Mouse (Mus musculus) stomach, embryonic 16.5 days (tissue): ENCODE measurements at regions not wholly inside any gene's neighbourhood (a gene's known extent, or its start where the extent isn't known, plus 50 kb on each side); places are given as distances from the start of the nearest gene placed in this dataset.

ENCODE experiments used
- ATAC-seq: fragments of 200-750 bp; cut with Nextera tagmentation; 2 replicates; pipeline ENCODE4 v1.8.0; 2017; ENCODE audit warnings: moderate number of reproducible peaks, moderate TSS enrichment; ENCODE audit not compliant: insufficient read depth, low FRiP score
- H3K27ac ChIP-seq: fragments of 300-500 bp; sonication (generic); 2 replicates; pipeline ENCODE4 v1.5.1; 2014; ENCODE audit warnings: low read length
- H3K27me3 ChIP-seq: fragments of 300-500 bp; sonication (generic); 2 replicates; pipeline ENCODE4 v1.6.1; 2014; ENCODE audit warnings: low read length, control low read depth, mixed read lengths; ENCODE audit not compliant: control insufficient read depth, insufficient read depth
- H3K36me3 ChIP-seq: fragments of 300-500 bp; sonication (generic); 2 replicates; pipeline ENCODE4 v1.6.1; 2014; ENCODE audit warnings: low read length; ENCODE audit not compliant: control insufficient read depth, insufficient read depth
- H3K4me1 ChIP-seq: fragments of 300-500 bp; sonication (generic); 2 replicates; pipeline ENCODE4 v1.6.1; 2014; ENCODE audit warnings: low read length, control low read depth, mixed read lengths; ENCODE audit not compliant: control insufficient read depth, insufficient read depth
- H3K4me2 ChIP-seq: fragments of 300-500 bp; sonication (generic); 2 replicates; pipeline ENCODE4 v1.6.1; 2014; ENCODE audit warnings: low read depth, low read length, mixed read lengths
- H3K4me3 ChIP-seq: fragments of 300-500 bp; sonication (generic); replicated peaks from 2 replicates; pipeline ENCODE4 v1.5.1; 2014; ENCODE audit warnings: mild to moderate bottlenecking, low read length
- H3K9ac ChIP-seq: fragments of 300-500 bp; sonication (generic); 2 replicates; pipeline ENCODE4 v1.6.1; 2014; ENCODE audit warnings: low read length
- H3K9me3 ChIP-seq: fragments of 300-500 bp; sonication (generic); replicated peaks from 2 replicates; pipeline ENCODE4 v1.6.1; 2016; ENCODE audit warnings: low read length, control low read depth; ENCODE audit not compliant: control insufficient read depth
- WGBS: fragments of 180-500 bp; shearing (Covaris S2); extraction: QIAGEN DNeasy Blood & Tissue Kit; methylation state at CpG from one replicate; pipeline ENCODE4 v1.1.7; 2014; 5-methylcytosine and 5-hydroxymethylcytosine counted together

DNA sequence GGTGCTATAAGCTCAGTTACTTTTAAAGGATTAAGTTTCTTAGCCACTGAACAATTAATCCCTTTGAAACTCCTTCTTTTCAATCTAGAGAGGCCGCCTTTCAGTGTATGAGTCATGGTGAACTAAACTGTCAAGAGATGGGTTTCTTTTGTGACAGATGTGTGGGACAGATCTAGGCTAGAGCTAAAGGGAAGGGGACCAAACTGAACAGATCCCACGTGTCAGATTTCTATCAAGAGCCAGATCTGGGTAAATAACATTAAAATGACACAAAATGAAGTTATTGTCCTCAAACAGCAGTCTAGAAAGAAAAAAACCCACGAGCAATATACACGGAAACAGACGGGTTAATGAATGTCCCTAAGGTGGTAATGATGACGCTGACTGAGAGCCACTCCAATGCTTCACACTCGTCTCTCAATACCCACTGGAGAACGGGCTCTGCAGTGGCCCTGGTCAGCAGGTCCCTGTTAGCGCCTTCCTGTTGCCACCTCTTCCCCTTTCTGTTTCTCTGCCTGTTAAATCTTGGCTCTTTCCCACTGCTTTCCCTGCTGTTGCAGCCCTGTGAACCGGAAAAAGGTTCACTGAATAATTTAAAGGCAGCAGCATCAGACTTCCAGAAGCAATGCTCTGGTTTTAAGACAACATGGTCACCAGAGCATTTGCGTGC, 52.7 kb upstream of the Rab3gap2 start:
- H3K27ac ChIP-seq = peak overlapping the region; percentile 28; the same call in 1 of the 2 replicates
- no peaks in the 10 kb centered on the region for H3K27me3 ChIP-seq
- 58% methylated on average over 11 of the region's 11 CpGs for WGBS

DNA sequence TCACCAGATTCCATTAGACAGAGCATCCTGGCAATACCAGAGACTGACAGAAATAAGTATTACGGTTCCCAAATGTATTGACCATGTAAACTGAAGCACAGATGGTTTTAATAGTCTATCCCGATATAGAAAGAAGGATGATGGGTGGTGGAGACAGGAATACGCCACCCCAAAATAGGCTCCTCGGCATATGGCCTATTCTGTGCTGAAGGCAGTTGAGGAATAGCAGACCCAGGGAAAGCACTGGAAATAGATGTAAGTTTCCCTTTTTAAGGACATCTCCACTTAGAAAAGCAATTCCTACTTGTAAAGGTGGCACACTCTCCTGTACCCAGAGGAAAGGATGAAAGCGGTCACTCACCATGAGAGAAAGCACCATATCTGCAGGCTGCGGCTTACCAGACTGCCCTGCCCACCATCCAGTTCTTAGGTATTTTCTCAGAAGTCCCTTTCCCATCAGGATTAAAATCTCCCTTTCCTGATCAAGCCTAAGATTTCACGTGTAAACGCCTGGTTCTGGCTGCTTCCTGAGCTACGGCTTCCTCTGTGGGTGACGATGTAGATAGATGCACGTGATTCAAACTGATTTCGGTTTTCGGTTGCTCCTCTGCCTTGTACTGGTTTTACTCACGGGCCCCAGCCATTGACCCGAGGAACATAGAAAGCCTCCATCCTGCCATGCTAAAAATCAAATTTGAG, 53.3 kb upstream of the Rab3gap2 start:
- 79% methylated on average over 15 of the region's 15 CpGs for WGBS
- Histone ChIP-seq H3K4me2 (no peak overlapping the region), H3K9ac (no peak overlapping the region), H3K9me3 (no peaks in the 10 kb centered on the region), H3K4me3 (no peak overlapping the region), H3K27me3 (no peaks in the 10 kb centered on the region), H3K27ac (peak overlapping the region; percentile 49; the same call in 1 of the 2 replicates), H3K4me1 (0 out of 2 replicates have a peak, but pooled peaks cover 2% of the 10 kb centered on the region), H3K36me3 (no peaks in the 10 kb centered on the region)
- ATAC-seq = no peak

More for the DNA sequence above, 52.7 kb upstream of the Rab3gap2 start:
- no peak for ATAC-seq
- no peaks in the 10 kb centered on the region for H3K36me3 ChIP-seq
- H3K4me2 ChIP-seq = no peak overlapping the region
- H3K9me3 ChIP-seq = no peaks in the 10 kb centered on the region
- H3K4me1 ChIP-seq = 0 out of 2 replicates have a peak, but pooled peaks cover 2% of the 10 kb centered on the region
- no peak overlapping the region for H3K9ac ChIP-seq
- no peak overlapping the region for H3K4me3 ChIP-seq

DNA sequence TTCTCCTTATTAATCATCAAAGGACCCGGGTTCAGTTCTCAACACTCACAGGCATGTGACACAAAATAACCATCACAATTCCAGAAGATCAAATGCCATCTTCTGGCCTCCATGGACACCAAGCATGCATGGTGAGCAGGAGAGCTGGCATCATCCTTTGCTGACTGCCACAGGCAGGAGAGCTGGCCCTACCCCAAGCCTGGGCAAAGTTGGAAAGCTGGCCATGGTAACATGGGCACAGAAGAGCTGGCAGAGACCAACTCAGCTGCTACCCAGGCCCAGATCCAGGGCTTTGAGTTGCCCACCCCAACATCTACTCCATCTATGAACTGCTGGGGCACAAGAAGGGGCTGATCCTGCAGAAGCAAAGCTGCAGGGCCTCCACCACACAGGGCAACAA, 59.1 kb upstream of the Rab3gap2 start:
- Histone ChIP-seq H3K27ac (no peak overlapping the region), H3K27me3 (no peaks in the 10 kb centered on the region), H3K4me3 (no peak overlapping the region), H3K9ac (no peak overlapping the region), H3K36me3 (no peaks in the 10 kb centered on the region), H3K4me1 (0 out of 2 replicates have a peak, but pooled peaks cover 2% of the 10 kb centered on the region), H3K4me2 (no peak overlapping the region), H3K9me3 (no peaks in the 10 kb centered on the region)
- 77% methylated on average over 1 of the region's 1 CpGs for WGBS
- no peak for ATAC-seq

DNA sequence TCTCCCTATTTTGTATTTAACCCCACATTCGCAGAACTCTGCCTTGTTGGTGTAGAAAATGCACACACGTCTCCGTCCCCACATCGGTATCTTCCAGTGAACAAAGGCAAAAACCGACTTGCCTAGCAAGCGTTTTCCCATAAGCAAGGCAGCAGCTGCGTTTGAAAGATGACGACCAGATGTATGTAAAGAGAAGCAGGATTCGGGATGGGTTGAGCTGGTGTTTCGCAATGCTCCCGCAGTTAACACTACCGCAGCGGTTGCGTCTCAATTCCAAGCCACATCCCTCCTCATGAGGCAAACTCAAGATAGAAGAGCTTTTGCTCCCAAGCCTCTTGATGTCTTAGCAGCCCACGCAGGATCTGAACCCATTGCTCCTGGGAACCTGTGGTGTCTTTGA, 59.9 kb upstream of the Rab3gap2 start:
- no peak overlapping the region for H3K4me2 ChIP-seq
- H3K9me3 ChIP-seq = no peaks in the 10 kb centered on the region
- no peaks in the 10 kb centered on the region for H3K36me3 ChIP-seq
- H3K4me1 ChIP-seq = no peaks in the 10 kb centered on the region
- H3K4me3 ChIP-seq = no peak overlapping the region
- H3K9ac ChIP-seq = no peak overlapping the region
- H3K27ac ChIP-seq = no peak overlapping the region
- H3K27me3 ChIP-seq = no peaks in the 10 kb centered on the region
- 81% methylated on average over 15 of the region's 15 CpGs for WGBS
- no peak for ATAC-seq

DNA sequence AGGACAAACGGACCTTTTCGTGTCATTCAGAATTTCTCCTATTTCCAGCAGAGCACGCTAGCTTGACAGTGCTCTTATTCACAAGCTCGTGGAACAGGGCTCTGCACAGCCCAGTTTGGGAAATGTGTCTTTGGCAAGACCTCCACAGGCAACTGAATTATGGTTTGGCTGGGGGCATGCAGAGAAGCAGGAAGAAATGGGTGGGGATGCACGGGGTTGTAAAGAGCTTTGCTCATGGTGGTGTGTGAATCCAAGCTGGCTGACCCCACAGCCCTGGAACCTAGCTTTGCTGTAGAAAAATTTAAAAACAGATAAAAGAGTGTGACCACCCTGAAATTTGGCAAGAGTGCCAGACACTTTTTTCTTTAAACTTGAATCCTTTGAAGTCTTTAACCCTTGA, 63.6 kb upstream of the Rab3gap2 start:
- 68% methylated on average over 5 of the region's 5 CpGs for WGBS
- Histone ChIP-seq H3K27ac (no peak overlapping the region), H3K4me2 (no peak overlapping the region), H3K4me1 (no peaks in the 10 kb centered on the region), H3K9me3 (no peaks in the 10 kb centered on the region), H3K9ac (no peak overlapping the region), H3K27me3 (no peaks in the 10 kb centered on the region), H3K36me3 (no peaks in the 10 kb centered on the region), H3K4me3 (no peak overlapping the region)
- no peak for ATAC-seq

DNA sequence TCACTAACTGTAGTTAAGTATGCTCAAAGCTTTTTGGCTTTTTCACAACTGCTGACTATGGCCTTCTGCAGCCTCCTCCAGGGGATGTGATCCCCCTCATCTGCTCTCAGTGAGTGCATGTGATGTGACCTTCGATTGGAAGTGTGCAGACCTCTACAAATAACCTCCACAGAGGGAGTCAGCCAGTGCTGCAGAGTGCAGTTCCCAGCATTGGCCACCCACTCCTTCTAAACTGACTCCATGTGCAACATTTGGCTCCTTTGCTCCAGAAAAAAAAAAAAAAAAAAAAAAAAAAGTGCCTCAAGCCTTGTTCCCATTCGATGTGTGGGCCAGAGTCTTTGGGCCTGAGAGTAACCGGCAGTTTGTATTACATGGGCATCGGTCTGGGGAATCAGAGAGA, 75.7 kb upstream of the Rab3gap2 start:
- Histone ChIP-seq H3K27ac (no peak overlapping the region), H3K9ac (no peak overlapping the region), H3K4me1 (no peaks in the 10 kb centered on the region; the same call in 1 of the 2 replicates), H3K4me3 (no peak overlapping the region), H3K36me3 (no peaks in the 10 kb centered on the region), H3K27me3 (no peaks in the 10 kb centered on the region), H3K9me3 (no peaks in the 10 kb centered on the region), H3K4me2 (no peak overlapping the region)
- ATAC-seq = no peak
- 59% methylated on average over 4 of the region's 4 CpGs for WGBS

DNA sequence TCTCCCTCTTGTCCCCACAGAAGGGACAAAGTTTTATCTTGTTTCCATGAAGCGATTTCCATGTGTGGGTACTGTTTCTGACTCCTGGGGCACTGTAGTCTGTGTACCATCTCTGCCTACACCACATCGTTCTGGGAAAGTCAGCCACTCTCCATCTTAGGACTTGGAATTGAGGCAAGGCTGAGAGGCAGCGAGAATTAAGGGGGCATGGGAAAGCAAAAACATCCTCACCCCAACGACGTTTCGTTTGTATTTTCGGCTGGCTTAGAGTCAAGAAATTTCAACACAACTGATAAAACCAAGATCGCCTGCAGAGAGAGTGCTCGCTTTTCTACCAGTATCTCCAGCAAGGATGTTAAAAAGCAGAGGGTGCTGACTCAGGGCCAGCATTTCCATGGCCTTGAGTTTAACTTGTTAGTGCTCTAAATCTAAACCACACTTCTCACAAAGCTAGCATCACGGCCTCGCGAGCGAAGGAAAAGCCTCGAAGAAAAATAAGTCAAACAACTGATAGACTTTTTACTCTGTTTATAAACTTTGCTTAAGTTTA, 78.1 kb upstream of the Rab3gap2 start:
- Histone ChIP-seq H3K27me3 (no peaks in the 10 kb centered on the region), H3K27ac (no peak overlapping the region), H3K4me2 (no peak overlapping the region), H3K9ac (no peak overlapping the region), H3K36me3 (no peaks in the 10 kb centered on the region), H3K4me1 (no peaks in the 10 kb centered on the region; the same call in 1 of the 2 replicates), H3K4me3 (no peak overlapping the region), H3K9me3 (no peaks in the 10 kb centered on the region)
- ATAC-seq = no peak
- WGBS = 35% methylated on average over 14 of the region's 14 CpGs

DNA sequence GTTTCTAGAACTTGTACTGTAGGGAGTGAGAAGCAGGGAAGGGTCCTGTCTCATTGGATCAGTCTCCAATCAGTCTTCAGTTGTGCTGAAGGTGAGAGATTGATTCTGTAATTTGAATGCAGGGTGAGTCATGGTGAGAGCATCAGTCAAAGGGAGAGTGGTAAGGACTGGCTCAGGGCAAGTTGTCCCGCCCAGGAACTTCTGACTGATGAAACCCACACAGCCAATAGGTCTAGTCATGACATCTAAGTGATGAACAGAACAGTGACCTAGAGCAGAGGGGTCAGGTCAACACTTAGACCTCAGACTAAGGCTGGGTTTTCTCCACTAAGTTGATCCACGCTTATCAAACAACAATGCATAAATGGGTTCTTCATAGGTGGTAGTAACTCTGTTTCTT, 82.4 kb upstream of the Rab3gap2 start:
- no peak overlapping the region for H3K9ac ChIP-seq
- no peaks in the 10 kb centered on the region for H3K9me3 ChIP-seq
- no peak for ATAC-seq
- no peak overlapping the region for H3K4me2 ChIP-seq
- H3K27me3 ChIP-seq = no peaks in the 10 kb centered on the region
- H3K4me3 ChIP-seq = no peak overlapping the region
- no peaks in the 10 kb centered on the region; the same call in 1 of the 2 replicates for H3K4me1 ChIP-seq
- H3K36me3 ChIP-seq = no peaks in the 10 kb centered on the region
- H3K27ac ChIP-seq = no peak overlapping the region
- WGBS = 80% methylated on average over 2 of the region's 2 CpGs

DNA sequence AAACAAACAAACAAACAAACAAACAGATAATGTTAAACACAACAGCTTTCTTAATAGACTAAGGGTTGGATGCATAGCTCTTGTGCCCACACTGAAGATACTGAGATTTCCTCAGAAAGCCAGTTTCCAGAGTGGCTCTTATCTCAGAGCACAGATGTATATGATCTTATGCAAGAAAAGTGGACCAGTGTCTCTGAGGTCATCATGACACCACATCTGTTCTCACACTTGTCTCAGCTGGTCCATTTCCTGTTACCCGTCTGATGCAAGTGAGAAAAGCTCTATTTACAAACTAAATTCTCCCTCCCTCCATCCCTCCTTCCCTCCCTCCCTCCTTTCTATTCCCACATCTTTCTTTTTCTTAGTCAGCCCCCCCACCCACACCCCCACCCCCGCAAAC, 83.5 kb upstream of the Rab3gap2 start:
- WGBS = 48% methylated on average over 2 of the region's 2 CpGs
- H3K36me3 ChIP-seq = no peaks in the 10 kb centered on the region
- no peak overlapping the region for H3K9ac ChIP-seq
- no peak overlapping the region for H3K4me3 ChIP-seq
- no peaks in the 10 kb centered on the region for H3K9me3 ChIP-seq
- H3K4me2 ChIP-seq = no peak overlapping the region
- H3K27ac ChIP-seq = no peak overlapping the region
- ATAC-seq = no peak
- no peaks in the 10 kb centered on the region for H3K27me3 ChIP-seq
- no peaks in the 10 kb centered on the region for H3K4me1 ChIP-seq
